Comparison of ENCODE assay signal across 9 mouse cellular contexts in the genomic region with DNA sequence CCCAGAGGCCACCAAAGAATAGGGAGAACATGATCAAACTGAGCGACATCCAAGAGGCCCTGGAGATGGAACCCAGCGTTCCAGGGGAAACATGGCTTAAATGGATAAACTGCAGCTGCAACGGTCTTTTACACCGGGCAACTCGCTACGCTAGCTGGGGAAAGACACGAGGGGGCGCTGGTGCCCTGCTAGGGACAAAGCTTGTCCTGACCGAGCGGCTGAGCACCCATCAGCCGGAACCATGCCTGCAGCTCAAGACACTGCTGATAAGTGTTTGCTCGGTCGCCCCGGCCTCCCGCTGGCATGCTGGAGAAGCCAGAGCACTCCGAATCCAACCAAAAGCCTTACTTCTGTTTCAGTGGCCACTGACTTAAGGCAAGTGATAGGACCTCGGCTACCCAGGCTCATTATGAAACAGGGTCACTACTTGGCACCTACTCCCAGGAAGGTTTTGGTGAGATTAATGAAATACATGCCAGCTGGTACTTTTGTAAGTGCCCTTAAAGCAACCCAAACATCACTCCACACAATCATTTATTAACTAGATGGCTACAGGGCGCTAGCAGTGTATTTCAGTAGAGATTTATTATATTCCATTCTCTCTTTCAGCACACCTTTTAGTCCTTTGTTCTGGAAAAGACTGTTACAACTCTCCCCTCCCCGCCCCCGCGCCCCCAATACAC. TPM values are rescaled to one million over a fixed set of nuclear protein-coding genes. Genes with fewer than 3 reads are reported as not detected.
DNase-seq lines count a peak whose midpoint lies in the region; ATAC-seq and TF ChIP-seq lines count a peak whose summit lies in the region.
"Had no signal": no experiment of that assay in that cellular context is flagged by ENCODE, and none has a peak within 500 bp of the region (broad histone marks: within the 10 kb centered on the region; RNA-seq: fewer than 3 reads in every experiment).

Gene 1700125H20Rik (plus strand): TSS at position 347 of the 683 bp plus-strand sequence.

- H3K27ac ChIP-seq in brown adipose tissue, adult 24 weeks (replicated peaks; ENCODE audit: low read depth, low read length), result no peak within 1 kb of the TSS
- no peak within 1 kb of the TSS for H3K27ac ChIP-seq in heart, embryonic 13.5 days (replicated peaks)
- peak within 1 kb of the TSS; percentile 50 for H3K27ac ChIP-seq in kidney, postnatal 0 days
- H3K27ac ChIP-seq in liver, adult 2 months (replicated peaks; ENCODE audit: insufficient read depth, low read depth, low read length), result peak within 1 kb of the TSS; percentile 38; the same call in 1 of the 2 replicates
- H3K27ac ChIP-seq: macrophage had no signal

- 12% methylated on average over 21 of the region's 21 CpGs for WGBS in heart, embryonic 13.5 days
- WGBS in kidney, postnatal 0 days, result 11% methylated on average over 21 of the region's 21 CpGs
- 8% methylated on average over 21 of the region's 21 CpGs for WGBS in liver, adult 2 months

- no peaks in the 10 kb centered on the region for H3K4me1 ChIP-seq in brown adipose tissue, adult 24 weeks (ENCODE audit: control insufficient read depth, insufficient read depth, insufficient read length, low read length)
- H3K4me1 ChIP-seq in heart, embryonic 13.5 days, result peaks cover 9% of the 10 kb centered on the region
- no peaks in the 10 kb centered on the region for H3K4me1 ChIP-seq in kidney, postnatal 0 days (replicated peaks; ENCODE audit: insufficient read depth, low read length)
- peaks cover 5% of the 10 kb centered on the region for H3K4me1 ChIP-seq in liver, adult 2 months (ENCODE audit: control insufficient read depth, insufficient read depth, low read length)

- no peaks in the 10 kb centered on the region for H3K36me3 ChIP-seq in heart, embryonic 13.5 days
- H3K36me3 ChIP-seq in kidney, postnatal 0 days (ENCODE audit: insufficient read depth, low read length), result no peaks in the 10 kb centered on the region
- no peaks in the 10 kb centered on the region for H3K36me3 ChIP-seq in liver, adult 2 months (ENCODE audit: control insufficient read depth, insufficient read depth, low read length)
- H3K36me3 ChIP-seq in myocyte (ENCODE audit: control insufficient read depth, insufficient read depth), result no peaks in the 10 kb centered on the region

- ATAC-seq in CD4-positive, CD25-positive, alpha-beta regulatory T cell, adult 4 months, result peak; percentile 75
- ATAC-seq in erythroid progenitor cell, adult 5-6 weeks (replicated peaks; ENCODE audit: low FRiP score, poor library complexity, severe bottlenecking), result peak; percentile 99
- ATAC-seq in heart, embryonic 13.5 days (ENCODE audit: extremely low read depth, insufficient number of reproducible peaks, low FRiP score, low TSS enrichment), result peak; percentile 61; the same call in 1 of the 2 replicates
- ATAC-seq in kidney, postnatal 0 days (replicated peaks; ENCODE audit: low FRiP score, low read depth), result peak; percentile 83; the same call in 1 of the 2 replicates

- H3K9me3 ChIP-seq in heart, embryonic 13.5 days, result no peaks in the 10 kb centered on the region
- H3K9me3 ChIP-seq in kidney, postnatal 0 days (replicated peaks; ENCODE audit: low read length), result no peaks in the 10 kb centered on the region

- H3K4me3 ChIP-seq in brown adipose tissue, adult 24 weeks (ENCODE audit: insufficient read depth, low read depth, low read length), result peak within 1 kb of the TSS; percentile 46
- peak within 1 kb of the TSS; percentile 43 for H3K4me3 ChIP-seq in heart, embryonic 13.5 days
- peak within 1 kb of the TSS; percentile 22; the same call in 1 of the 2 replicates for H3K4me3 ChIP-seq in kidney, postnatal 0 days (replicated peaks; ENCODE audit: low read depth, low read length)
- peak within 1 kb of the TSS; percentile 56 for H3K4me3 ChIP-seq in liver, adult 2 months (ENCODE audit: insufficient read depth, low read depth, low read length)
- no peak within 1 kb of the TSS for H3K4me3 ChIP-seq in myocyte

- peak; percentile 93 for TF ChIP-seq CTCF in kidney, postnatal 0 days (IDR thresholded peaks at IDR 0.05; ENCODE audit: low read depth)
- TF ChIP-seq CTCF in liver, adult 2 months (IDR thresholded peaks at IDR 0.05; ENCODE audit: low read depth, low read length), result peak; percentile 98

- no peaks in the 10 kb centered on the region; the same call in 1 of the 2 replicates for H3K27me3 ChIP-seq in heart, embryonic 13.5 days (replicated peaks)
- no peaks in the 10 kb centered on the region for H3K27me3 ChIP-seq in kidney, postnatal 0 days (ENCODE audit: insufficient read depth, low read length)
- H3K27me3 ChIP-seq in liver, adult 2 months (ENCODE audit: control insufficient read depth, insufficient read depth, low read length), result no peaks in the 10 kb centered on the region
- H3K27me3 ChIP-seq in myocyte (ENCODE audit: control insufficient read depth, insufficient read depth, insufficient read length), result no peaks in the 10 kb centered on the region

- DNase-seq in kidney, postnatal 0 days (ENCODE audit: low spot score), result peak; percentile 95
- peak; percentile 79 for DNase-seq in liver, adult 2 months (ENCODE audit: extremely low read depth, low read depth, low spot score)
- peak; percentile 94 to 99 for DNase-seq in spleen, postnatal 4 days (ENCODE audit: low spot score in 2 of 2)

- H3K79me2 ChIP-seq in liver, adult 2 months (ENCODE audit: control insufficient read depth, insufficient read depth, low read length), result no peaks in the 10 kb centered on the region
- H3K79me2 ChIP-seq in myocyte (ENCODE audit: control insufficient read depth, insufficient read depth), result no peaks in the 10 kb centered on the region

- H3ac ChIP-seq in myocyte (ENCODE audit: control insufficient read depth, insufficient read length), result no peak within 1 kb of the TSS

- TF ChIP-seq POLR2A in liver, adult 2 months (IDR thresholded peaks at IDR 0.05; ENCODE audit: extremely low read depth, insufficient read depth, low read length), result no peak
- no peak for TF ChIP-seq POLR2A in myocyte (IDR thresholded peaks at IDR 0.05; ENCODE audit: insufficient read length, low read depth)

- H3K4me2 ChIP-seq in heart, embryonic 13.5 days, result peak within 1 kb of the TSS; percentile 76
- peak within 1 kb of the TSS; percentile 59 for H3K4me2 ChIP-seq in kidney, postnatal 0 days (ENCODE audit: low read length)
- peak within 1 kb of the TSS; percentile 84 for H3K4me2 ChIP-seq in myocyte (ENCODE audit: low read depth)

- peak within 1 kb of the TSS; percentile 69 for H3K9ac ChIP-seq in heart, embryonic 13.5 days
- H3K9ac ChIP-seq in kidney, postnatal 0 days (ENCODE audit: low read depth, low read length), result 0 out of 2 replicates have a peak within 1 kb of the TSS, but pooled peaks have one; percentile 35
- peak within 1 kb of the TSS; percentile 54 for H3K9ac ChIP-seq in liver, adult 2 months (ENCODE audit: low read depth, low read length)

TF ChIP-seq in myocyte, 11 proteins besides CTCF, POLR2A, EP300 and RAD21:
- no peak for TF ChIP-seq REST (IDR thresholded peaks at IDR 0.05; ENCODE audit: insufficient read depth, insufficient read length)
- TF ChIP-seq MYOD1 (IDR thresholded peaks at IDR 0.05; ENCODE audit: control insufficient read depth in 1 of 3, insufficient read length in 2 of 3, low read depth in 2 of 3), result peak in 1 of 3 experiments; percentile 12

RNA-seq across cellular contexts. Expression of gene 1700125H20Rik, which starts in this region (rescaled TPM):
- polyA plus RNA-seq in CD4-positive, CD25-positive, alpha-beta regulatory T cell, adult 4 months (2017; shearing (Covaris generic)), result not detected
- not detected in 2 replicates for polyA plus RNA-seq in brown adipose tissue, adult 24 weeks (2012; ENCODE audit: insufficient read depth, insufficient read length, missing spikeins)
- 6.5 TPM in 1 of 2 replicates, not detected in the other for total RNA-seq in erythroid progenitor cell, adult 5-6 weeks (2015; ENCODE audit: low replicate concordance)
- total RNA-seq in erythroid progenitor cell, adult 5-6 weeks (2017; ENCODE audit: low replicate concordance), result not detected in 2 replicates
- 0.23 and 0.45 TPM in 2 replicates for polyA plus RNA-seq in heart, embryonic 13.5 days (2015; fragmentation: Nextera tagmentation; extraction: Ambion mirVana)
- polyA plus RNA-seq in kidney, postnatal 0 days (2015; fragmentation: Nextera tagmentation; extraction: Ambion mirVana), result 0.28 and 0.29 TPM in 2 replicates
- total RNA-seq in liver, adult 2 months (2014; rRNA removed), result not detected in 2 replicates
- polyA plus RNA-seq in liver, adult 2 months (2012; rRNA removed), result not detected in 2 replicates
- not detected for polyA plus RNA-seq in myocyte (2012; fragmentation: generic; extraction: Trizol)
- polyA plus RNA-seq: macrophage had no signal

Comparison
In these comparisons a context has a peak if more than half of its experiments do, and no peak if none do; other contexts are left out.
1. Peak in ATAC-seq in CD4-positive, CD25-positive, alpha-beta regulatory T cell, adult 4 months; RNA of the gene not detected or under 1 TPM.
2. Peak in ATAC-seq, H3K4me3 ChIP-seq, H3K9ac ChIP-seq and H3K4me2 ChIP-seq in heart, embryonic 13.5 days; RNA of the gene not detected or under 1 TPM.
3. Peak in DNase-seq, ATAC-seq, H3K4me3 ChIP-seq, H3K27ac ChIP-seq, H3K9ac ChIP-seq and H3K4me2 ChIP-seq in kidney, postnatal 0 days; RNA of the gene not detected or under 1 TPM.
4. Peak in DNase-seq, H3K4me3 ChIP-seq, H3K27ac ChIP-seq and H3K9ac ChIP-seq in liver, adult 2 months; RNA of the gene not detected or under 1 TPM.